Mouse (Mus musculus): ENCODE results near the gene Stxbp3. TPM values are rescaled to one million over a fixed set of nuclear protein-coding genes. Genes with fewer than 3 reads are reported as not detected.

Stxbp3 gene
- polyA plus RNA-seq, 1 experiment from 2014 or later, result 19.3 TPM

GRCm38 (mm10) chr3:108751691-108752090 lies 88.6 kb downstream of the Stxbp3 start:
- no peak for DNase-seq
- Histone ChIP-seq H3K36me3 (replicated peaks; ENCODE audit: insufficient read depth, low read length) (no peaks in the 10 kb centered on the region), H3K9me3 (ENCODE audit: low read length) (no peaks in the 10 kb centered on the region), H3K27ac (ENCODE audit: low read depth) (peak overlapping the region; percentile 44), H3K9ac (replicated peaks) (no peak overlapping the region), H3K4me3 (ENCODE audit: low read depth, low read length) (peak overlapping the region; percentile 1; the same call in 1 of the 2 replicates), H3K27me3 (ENCODE audit: insufficient read depth, low read length) (no peaks in the 10 kb centered on the region), H3K4me1 (ENCODE audit: insufficient read depth) (peaks cover 18% of the 10 kb centered on the region), H3K4me2 (ENCODE audit: low read depth, low read length) (peak overlapping the region; percentile 57)
- 38% methylated on average over 6 of the region's 6 CpGs for WGBS (ENCODE audit: insufficient replicate concordance)
- TF ChIP-seq CTCF (IDR thresholded peaks at IDR 0.05; ENCODE audit: low read depth), result no peak
- peak; percentile 91 for TF ChIP-seq EP300 (IDR thresholded peaks at IDR 0.05; ENCODE audit: low read depth)
- peak; percentile 62 for ATAC-seq

GRCm38 (mm10) chr3:108751061-108751460 lies 89.3 kb downstream of the Stxbp3 start:
- WGBS (ENCODE audit: insufficient replicate concordance), result 51% methylated on average over 6 of the region's 6 CpGs
- Histone ChIP-seq H3K4me3 (ENCODE audit: low read depth, low read length) (peak overlapping the region; percentile 1; the same call in 1 of the 2 replicates), H3K36me3 (replicated peaks; ENCODE audit: insufficient read depth, low read length) (no peaks in the 10 kb centered on the region), H3K27ac (ENCODE audit: low read depth) (peak overlapping the region; percentile 44), H3K9me3 (ENCODE audit: low read length) (no peaks in the 10 kb centered on the region), H3K9ac (replicated peaks) (no peak overlapping the region), H3K27me3 (ENCODE audit: insufficient read depth, low read length) (no peaks in the 10 kb centered on the region), H3K4me2 (ENCODE audit: low read depth, low read length) (peak overlapping the region; percentile 57), H3K4me1 (ENCODE audit: insufficient read depth) (peaks cover 18% of the 10 kb centered on the region)
- DNase-seq, result no peak
- no peak for TF ChIP-seq EP300 (IDR thresholded peaks at IDR 0.05; ENCODE audit: low read depth)
- no peak for TF ChIP-seq CTCF (IDR thresholded peaks at IDR 0.05; ENCODE audit: low read depth)
- peak; percentile 66 for ATAC-seq

GRCm38 (mm10) chr3:108744060-108744459 lies 96.3 kb downstream of the Stxbp3 start:
- no peak overlapping the region for H3K4me3 ChIP-seq (ENCODE audit: low read depth, low read length)
- no peak for ATAC-seq
- H3K4me2 ChIP-seq (ENCODE audit: low read depth, low read length), result no peak overlapping the region
- H3K27me3 ChIP-seq (ENCODE audit: insufficient read depth, low read length), result no peaks in the 10 kb centered on the region
- no peaks in the 10 kb centered on the region for H3K9me3 ChIP-seq (ENCODE audit: low read length)
- no peak overlapping the region for H3K9ac ChIP-seq (replicated peaks)
- 76% methylated on average over 4 of the region's 4 CpGs for WGBS (ENCODE audit: insufficient replicate concordance)
- TF ChIP-seq CTCF (IDR thresholded peaks at IDR 0.05; ENCODE audit: low read depth), result no peak
- no peak for TF ChIP-seq EP300 (IDR thresholded peaks at IDR 0.05; ENCODE audit: low read depth)
- H3K4me1 ChIP-seq (ENCODE audit: insufficient read depth), result no peaks in the 10 kb centered on the region; the same call in 1 of the 2 replicates
- no peak overlapping the region for H3K27ac ChIP-seq (ENCODE audit: low read depth)
- H3K36me3 ChIP-seq (replicated peaks; ENCODE audit: insufficient read depth, low read length), result no peaks in the 10 kb centered on the region
- DNase-seq, result no peak

Other genes starting within 250 kb of the Stxbp3 start
- gene Wdr47, start 249.2 kb downstream of the Stxbp3 start, polyA plus RNA-seq (2015; fragmentation: Nextera tagmentation; extraction: Ambion mirVana), result 0.64 and 0.80 TPM in 2 replicates
- gene Clcc1, start 186.6 kb downstream of the Stxbp3 start, polyA plus RNA-seq (2015; fragmentation: Nextera tagmentation; extraction: Ambion mirVana), result 49.7 and 51.1 TPM in 2 replicates
- gene Gpsm2, start 118.2 kb downstream of the Stxbp3 start, polyA plus RNA-seq (2015; fragmentation: Nextera tagmentation; extraction: Ambion mirVana), result 18.3 and 21.6 TPM in 2 replicates
- gene Aknad1, start 100.9 kb downstream of the Stxbp3 start, polyA plus RNA-seq (2015; fragmentation: Nextera tagmentation; extraction: Ambion mirVana), result 0.06 and 0.13 TPM in 2 replicates
- 0.06 and 0.09 TPM in 2 replicates for gene Fndc7, start 49.5 kb upstream of the Stxbp3 start, polyA plus RNA-seq (2015; fragmentation: Nextera tagmentation; extraction: Ambion mirVana)
- gene Prpf38b, start 71.2 kb upstream of the Stxbp3 start, polyA plus RNA-seq (2015; fragmentation: Nextera tagmentation; extraction: Ambion mirVana), result 21.5 and 23.9 TPM in 2 replicates
- gene Henmt1, start 99.3 kb upstream of the Stxbp3 start, polyA plus RNA-seq (2015; fragmentation: Nextera tagmentation; extraction: Ambion mirVana), result not detected in 2 replicates
- gene Gm9857, start 99.9 kb upstream of the Stxbp3 start, polyA plus RNA-seq (2015; fragmentation: Nextera tagmentation; extraction: Ambion mirVana), result not detected in 2 replicates
- 1.9 and 2.2 TPM in 2 replicates for gene Fam102b, start 187.1 kb upstream of the Stxbp3 start, polyA plus RNA-seq (2015; fragmentation: Nextera tagmentation; extraction: Ambion mirVana)
- gene Slc25a54, start 239.9 kb upstream of the Stxbp3 start, polyA plus RNA-seq (2015; fragmentation: Nextera tagmentation; extraction: Ambion mirVana), result not detected in 2 replicates